Mouse (Mus musculus): ENCODE data around the gene Klhl32. TPM values are rescaled to one million over a fixed set of nuclear protein-coding genes. Genes with fewer than 3 reads are reported as not detected.
"Not testable (repeated sequence)": the region's sequence is repeated elsewhere in the genome, so short reads cannot be mapped to it uniquely, and the experiment has no call there.

Klhl32 gene
- polyA plus RNA-seq, 1 experiment = 0.13 TPM

GRCm38 (mm10) chr4:24659218-24659617, 191.7 kb downstream of the Klhl32 start:
- no peaks in the 10 kb centered on the region for H3K36me3 ChIP-seq (ENCODE audit: control insufficient read depth, insufficient read depth, low read length)
- 92% methylated on average over 6 of the region's 6 CpGs for WGBS
- no peaks in the 10 kb centered on the region for H3K27me3 ChIP-seq (ENCODE audit: control insufficient read depth, insufficient read depth, low read length)
- no peak overlapping the region for H3K4me3 ChIP-seq (ENCODE audit: extremely low read depth, insufficient read depth, insufficient read length)
- H3K4me1 ChIP-seq (ENCODE audit: control insufficient read depth, insufficient read depth, insufficient read length) = no peaks in the 10 kb centered on the region
- no peak for DNase-seq (ENCODE audit: low read depth in 1 of 2, low spot score in 2 of 2)
- H3K27ac ChIP-seq (ENCODE audit: insufficient read depth, low read length) = no peak overlapping the region
- TF ChIP-seq POLR2A (IDR thresholded peaks at IDR 0.05; ENCODE audit: low read depth, low read length) = no peak
- TF ChIP-seq CTCF (IDR thresholded peaks at IDR 0.05; ENCODE audit: extremely low read depth, insufficient read depth, insufficient read length, insufficient replicate concordance) = no peak

GRCm38 (mm10) chr4:24644735-24645134, 206.2 kb downstream of the Klhl32 start:
- not testable (repeated sequence) for H3K27ac ChIP-seq (ENCODE audit: insufficient read depth, low read length); DNase-seq (ENCODE audit: low read depth in 1 of 2, low spot score in 2 of 2); H3K27me3 ChIP-seq (ENCODE audit: control insufficient read depth, insufficient read depth, low read length); H3K4me1 ChIP-seq (ENCODE audit: control insufficient read depth, insufficient read depth, insufficient read length); H3K4me3 ChIP-seq (ENCODE audit: extremely low read depth, insufficient read depth, insufficient read length); H3K36me3 ChIP-seq (ENCODE audit: control insufficient read depth, insufficient read depth, low read length)
- 87% methylated on average over 7 of the region's 8 CpGs for WGBS

GRCm38 (mm10) chr4:24642306-24642705, 208.6 kb downstream of the Klhl32 start:
- no peak overlapping the region for H3K27ac ChIP-seq (ENCODE audit: insufficient read depth, low read length)
- H3K36me3 ChIP-seq (ENCODE audit: control insufficient read depth, insufficient read depth, low read length) = no peaks in the 10 kb centered on the region
- WGBS = 88% methylated on average over 2 of the region's 2 CpGs
- H3K27me3 ChIP-seq (ENCODE audit: control insufficient read depth, insufficient read depth, low read length) = no peaks in the 10 kb centered on the region
- TF ChIP-seq CTCF (IDR thresholded peaks at IDR 0.05; ENCODE audit: extremely low read depth, insufficient read depth, insufficient read length, insufficient replicate concordance) = no peak
- DNase-seq (ENCODE audit: low read depth in 1 of 2, low spot score in 2 of 2) = no peak
- H3K4me1 ChIP-seq (ENCODE audit: control insufficient read depth, insufficient read depth, insufficient read length) = no peaks in the 10 kb centered on the region
- no peak overlapping the region for H3K4me3 ChIP-seq (ENCODE audit: extremely low read depth, insufficient read depth, insufficient read length)

GRCm38 (mm10) chr4:24631177-24631911, 219.6 kb downstream of the Klhl32 start:
- Histone ChIP-seq H3K4me3 (ENCODE audit: extremely low read depth, insufficient read depth, insufficient read length) (no peak overlapping the region), H3K36me3 (ENCODE audit: control insufficient read depth, insufficient read depth, low read length) (no peaks in the 10 kb centered on the region), H3K27me3 (ENCODE audit: control insufficient read depth, insufficient read depth, low read length) (no peaks in the 10 kb centered on the region), H3K4me1 (ENCODE audit: control insufficient read depth, insufficient read depth, insufficient read length) (no peaks in the 10 kb centered on the region), H3K27ac (ENCODE audit: insufficient read depth, low read length) (no peak overlapping the region)
- no peak for DNase-seq (ENCODE audit: low read depth in 1 of 2, low spot score in 2 of 2)
- 91% methylated on average over 9 of the region's 9 CpGs for WGBS
- TF ChIP-seq POLR2A (IDR thresholded peaks at IDR 0.05; ENCODE audit: low read depth, low read length) (no peak), CTCF (IDR thresholded peaks at IDR 0.05; ENCODE audit: extremely low read depth, insufficient read depth, insufficient read length, insufficient replicate concordance) (no peak)

- TF ChIP-seq CTCF (IDR thresholded peaks at IDR 0.05; ENCODE audit: extremely low read depth, insufficient read depth, insufficient read length, insufficient replicate concordance) (no peak), POLR2A (IDR thresholded peaks at IDR 0.05; ENCODE audit: low read depth, low read length) (no peak)
- DNase-seq (ENCODE audit: low read depth in 1 of 2, low spot score in 2 of 2) = no peak
- no peaks in the 10 kb centered on the region for H3K27me3 ChIP-seq (ENCODE audit: control insufficient read depth, insufficient read depth, low read length)
- no peak overlapping the region for H3K4me3 ChIP-seq (ENCODE audit: extremely low read depth, insufficient read depth, insufficient read length)
- no peak overlapping the region for H3K27ac ChIP-seq (ENCODE audit: insufficient read depth, low read length)
- H3K36me3 ChIP-seq (ENCODE audit: control insufficient read depth, insufficient read depth, low read length) = no peaks in the 10 kb centered on the region
- no peaks in the 10 kb centered on the region for H3K4me1 ChIP-seq (ENCODE audit: control insufficient read depth, insufficient read depth, insufficient read length)
- 72% methylated on average over 2 of the region's 2 CpGs for whole genome bisulfite sequencing
These were observed 220.5 kb downstream of the Klhl32 start for GRCm38 (mm10) chr4:24630430-24630829.

GRCm38 (mm10) chr4:24627871-24628270, 223.1 kb downstream of the Klhl32 start:
- TF ChIP-seq POLR2A (IDR thresholded peaks at IDR 0.05; ENCODE audit: low read depth, low read length) (no peak), CTCF (IDR thresholded peaks at IDR 0.05; ENCODE audit: extremely low read depth, insufficient read depth, insufficient read length, insufficient replicate concordance) (no peak)
- WGBS = 75% methylated on average over 1 of the region's 1 CpGs
- Histone ChIP-seq H3K4me1 (ENCODE audit: control insufficient read depth, insufficient read depth, insufficient read length) (no peaks in the 10 kb centered on the region), H3K36me3 (ENCODE audit: control insufficient read depth, insufficient read depth, low read length) (no peaks in the 10 kb centered on the region), H3K4me3 (ENCODE audit: extremely low read depth, insufficient read depth, insufficient read length) (no peak overlapping the region), H3K27ac (ENCODE audit: insufficient read depth, low read length) (no peak overlapping the region), H3K27me3 (ENCODE audit: control insufficient read depth, insufficient read depth, low read length) (no peaks in the 10 kb centered on the region)
- no peak for DNase-seq (ENCODE audit: low read depth in 1 of 2, low spot score in 2 of 2)

GRCm38 (mm10) chr4:24626686-24627085, 224.2 kb downstream of the Klhl32 start:
- DNase-seq (ENCODE audit: low read depth in 1 of 2, low spot score in 2 of 2) = no peak
- H3K36me3 ChIP-seq (ENCODE audit: control insufficient read depth, insufficient read depth, low read length) = no peaks in the 10 kb centered on the region
- TF ChIP-seq CTCF (IDR thresholded peaks at IDR 0.05; ENCODE audit: extremely low read depth, insufficient read depth, insufficient read length, insufficient replicate concordance) = no peak
- no peak for TF ChIP-seq POLR2A (IDR thresholded peaks at IDR 0.05; ENCODE audit: low read depth, low read length)
- 64% methylated on average over 4 of the region's 4 CpGs for WGBS
- H3K27me3 ChIP-seq (ENCODE audit: control insufficient read depth, insufficient read depth, low read length) = no peaks in the 10 kb centered on the region
- H3K4me1 ChIP-seq (ENCODE audit: control insufficient read depth, insufficient read depth, insufficient read length) = no peaks in the 10 kb centered on the region
- H3K27ac ChIP-seq (ENCODE audit: insufficient read depth, low read length) = no peak overlapping the region
- H3K4me3 ChIP-seq (ENCODE audit: extremely low read depth, insufficient read depth, insufficient read length) = no peak overlapping the region

Data from spleen, adult 2 months (tissue).